Mouse (Mus musculus): ENCODE results near the gene Ccdc102a. TPM values are rescaled to one million over a fixed set of nuclear protein-coding genes. Genes with fewer than 3 reads are reported as not detected.

Gene Ccdc102a
- polyA plus RNA-seq, 1 experiment from 2014 or later: 30.8 TPM

- Histone ChIP-seq H3K27me3 (no peaks in the 10 kb centered on the region), H3K36me3 (no peaks in the 10 kb centered on the region), H3K9me3 (replicated peaks) (no peaks in the 10 kb centered on the region), H3K4me3 (no peak overlapping the region), H3K4me1 (0 out of 2 replicates have a peak, but pooled peaks cover 5% of the 10 kb centered on the region), H3K4me2 (replicated peaks) (no peak overlapping the region), H3K27ac (no peak overlapping the region), H3K9ac (no peak overlapping the region)
- WGBS: 14% methylated on average over 4 of the region's 4 CpGs
- peak; percentile 81 for ATAC-seq (ENCODE audit: low FRiP score)
Observed at GRCm38 (mm10) chr8:94950046-94950445, 32.1 kb upstream of the Ccdc102a start.

- Histone ChIP-seq H3K27me3 (no peaks in the 10 kb centered on the region), H3K4me1 (0 out of 2 replicates have a peak, but pooled peaks cover 5% of the 10 kb centered on the region), H3K27ac (no peak overlapping the region), H3K4me3 (no peak overlapping the region), H3K9ac (no peak overlapping the region), H3K36me3 (no peaks in the 10 kb centered on the region), H3K4me2 (replicated peaks) (no peak overlapping the region), H3K9me3 (replicated peaks) (no peaks in the 10 kb centered on the region)
- WGBS: 95% methylated on average over 4 of the region's 4 CpGs
- no peak for ATAC-seq (ENCODE audit: low FRiP score)
Observed at GRCm38 (mm10) chr8:94949010-94949409, 31.1 kb upstream of the Ccdc102a start.

- no peak overlapping the region for H3K9ac ChIP-seq
- no peaks in the 10 kb centered on the region for H3K9me3 ChIP-seq (replicated peaks)
- H3K4me1 ChIP-seq: 0 out of 2 replicates have a peak, but pooled peaks cover 9% of the 10 kb centered on the region
- H3K27me3 ChIP-seq: no peaks in the 10 kb centered on the region
- no peak for ATAC-seq (ENCODE audit: low FRiP score)
- no peaks in the 10 kb centered on the region for H3K36me3 ChIP-seq
- H3K27ac ChIP-seq: no peak overlapping the region
- no peak overlapping the region for H3K4me3 ChIP-seq
- 85% methylated on average over 4 of the region's 4 CpGs for WGBS
- H3K4me2 ChIP-seq (replicated peaks): no peak overlapping the region
Observed at GRCm38 (mm10) chr8:94948421-94948820, 30.5 kb upstream of the Ccdc102a start.

- H3K27ac ChIP-seq: no peak overlapping the region
- no peak overlapping the region for H3K4me2 ChIP-seq (replicated peaks)
- H3K36me3 ChIP-seq: no peaks in the 10 kb centered on the region
- H3K9me3 ChIP-seq (replicated peaks): no peaks in the 10 kb centered on the region
- H3K4me3 ChIP-seq: no peak overlapping the region
- H3K9ac ChIP-seq: no peak overlapping the region
- no peak for ATAC-seq (ENCODE audit: low FRiP score)
- H3K27me3 ChIP-seq: no peaks in the 10 kb centered on the region
- 53% methylated on average over 6 of the region's 6 CpGs for WGBS
- 0 out of 2 replicates have a peak, but pooled peaks cover 9% of the 10 kb centered on the region for H3K4me1 ChIP-seq
Observed at GRCm38 (mm10) chr8:94945185-94945584, 27.3 kb upstream of the Ccdc102a start.

GRCm38 (mm10) chr8:94942566-94942965 lies 24.7 kb upstream of the Ccdc102a start:
- 0 out of 2 replicates have a peak, but pooled peaks have one; percentile 39 for ATAC-seq (ENCODE audit: low FRiP score)
- H3K27ac ChIP-seq: no peak overlapping the region
- H3K4me1 ChIP-seq: 0 out of 2 replicates have a peak, but pooled peaks cover 9% of the 10 kb centered on the region
- no peak overlapping the region for H3K4me2 ChIP-seq (replicated peaks)
- H3K27me3 ChIP-seq: no peaks in the 10 kb centered on the region
- H3K36me3 ChIP-seq: no peaks in the 10 kb centered on the region
- H3K9ac ChIP-seq: no peak overlapping the region
- H3K4me3 ChIP-seq: no peak overlapping the region
- H3K9me3 ChIP-seq (replicated peaks): no peaks in the 10 kb centered on the region
- 8% methylated on average over 6 of the region's 6 CpGs for WGBS

- Histone ChIP-seq H3K4me1 (no peaks in the 10 kb centered on the region), H3K27ac (no peak overlapping the region), H3K36me3 (no peaks in the 10 kb centered on the region), H3K4me3 (no peak overlapping the region), H3K9ac (no peak overlapping the region), H3K4me2 (replicated peaks) (no peak overlapping the region), H3K27me3 (no peaks in the 10 kb centered on the region; the same call in 1 of the 2 replicates), H3K9me3 (replicated peaks) (no peaks in the 10 kb centered on the region)
- WGBS: 82% methylated on average over 3 of the region's 3 CpGs
- no peak for ATAC-seq (ENCODE audit: low FRiP score)
Observed at GRCm38 (mm10) chr8:94935172-94935571, 17.3 kb upstream of the Ccdc102a start.

- Histone ChIP-seq H3K4me2 (replicated peaks) (no peak overlapping the region), H3K4me1 (no peaks in the 10 kb centered on the region), H3K9me3 (replicated peaks) (no peaks in the 10 kb centered on the region), H3K27ac (no peak overlapping the region), H3K4me3 (no peak overlapping the region), H3K9ac (no peak overlapping the region), H3K27me3 (no peaks in the 10 kb centered on the region; the same call in 1 of the 2 replicates), H3K36me3 (no peaks in the 10 kb centered on the region)
- ATAC-seq (ENCODE audit: low FRiP score): no peak
- WGBS: 72% methylated on average over 5 of the region's 5 CpGs
Observed at GRCm38 (mm10) chr8:94933918-94934317, 16.0 kb upstream of the Ccdc102a start.

GRCm38 (mm10) chr8:94928227-94928626 lies 10.3 kb upstream of the Ccdc102a start:
- Histone ChIP-seq H3K27ac (no peak overlapping the region), H3K9me3 (replicated peaks) (no peaks in the 10 kb centered on the region), H3K4me2 (replicated peaks) (no peak overlapping the region), H3K4me3 (no peak overlapping the region), H3K4me1 (no peaks in the 10 kb centered on the region), H3K9ac (no peak overlapping the region), H3K27me3 (no peaks in the 10 kb centered on the region), H3K36me3 (no peaks in the 10 kb centered on the region)
- 82% methylated on average over 3 of the region's 3 CpGs for WGBS
- ATAC-seq (ENCODE audit: low FRiP score): no peak

- no peaks in the 10 kb centered on the region for H3K36me3 ChIP-seq
- no peak within 1 kb of the TSS for H3K4me2 ChIP-seq (replicated peaks)
- ATAC-seq (ENCODE audit: low FRiP score): no peak
- H3K9ac ChIP-seq: no peak within 1 kb of the TSS
- no peak within 1 kb of the TSS for H3K4me3 ChIP-seq
- H3K4me1 ChIP-seq: peaks cover 7% of the 10 kb centered on the region; the same call in 1 of the 2 replicates
- 0 out of 2 replicates have a peak, but pooled peaks cover 10% of the 10 kb centered on the region for H3K27me3 ChIP-seq
- H3K27ac ChIP-seq: no peak within 1 kb of the TSS
- whole genome bisulfite sequencing: 48% methylated on average over 8 of the region's 8 CpGs
- H3K9me3 ChIP-seq (replicated peaks): no peaks in the 10 kb centered on the region
Observed at GRCm38 (mm10) chr8:94923405-94923804, 5.5 kb upstream of the Ccdc102a start, which contains the start of gene Adgrg5. Gene Adgrg5, plus strand, starts transcription at chr8:94923694.

GRCm38 (mm10) chr8:94922602-94923001 lies 4.7 kb upstream of the Ccdc102a start:
- Histone ChIP-seq H3K4me1 (peaks cover 15% of the 10 kb centered on the region), H3K4me3 (no peak overlapping the region), H3K27me3 (peaks cover 18% of the 10 kb centered on the region; the same call in 1 of the 2 replicates), H3K9me3 (replicated peaks) (no peaks in the 10 kb centered on the region), H3K4me2 (replicated peaks) (no peak overlapping the region), H3K36me3 (no peaks in the 10 kb centered on the region), H3K9ac (no peak overlapping the region), H3K27ac (no peak overlapping the region)
- 26% methylated on average over 8 of the region's 8 CpGs for WGBS
- ATAC-seq (ENCODE audit: low FRiP score): no peak

- peaks cover 18% of the 10 kb centered on the region for H3K4me1 ChIP-seq
- H3K4me3 ChIP-seq: no peak overlapping the region
- H3K36me3 ChIP-seq: no peaks in the 10 kb centered on the region
- H3K27ac ChIP-seq: no peak overlapping the region
- no peak overlapping the region for H3K9ac ChIP-seq
- peaks cover 20% of the 10 kb centered on the region; the same call in 1 of the 2 replicates for H3K27me3 ChIP-seq
- no peak for ATAC-seq (ENCODE audit: low FRiP score)
- H3K4me2 ChIP-seq (replicated peaks): no peak overlapping the region
- WGBS: 65% methylated on average over 6 of the region's 6 CpGs
- no peaks in the 10 kb centered on the region for H3K9me3 ChIP-seq (replicated peaks)
Observed at GRCm38 (mm10) chr8:94922176-94922575, 4.3 kb upstream of the Ccdc102a start.

- ATAC-seq (ENCODE audit: low FRiP score): no peak
- H3K4me1 ChIP-seq: peaks cover 44% of the 10 kb centered on the region
- no peaks in the 10 kb centered on the region for H3K9me3 ChIP-seq (replicated peaks)
- H3K4me2 ChIP-seq (replicated peaks): no peak overlapping the region
- no peak overlapping the region for H3K4me3 ChIP-seq
- peaks cover 28% of the 10 kb centered on the region for H3K27me3 ChIP-seq
- no peaks in the 10 kb centered on the region for H3K36me3 ChIP-seq
- no peak overlapping the region for H3K27ac ChIP-seq
- H3K9ac ChIP-seq: no peak overlapping the region
Observed at GRCm38 (mm10) chr8:94919256-94919655, 1.4 kb upstream of the Ccdc102a start.

GRCm38 (mm10) chr8:94917352-94917751 lies 546 bp downstream of the Ccdc102a start:
- peak overlapping the region; percentile 37; the same call in 1 of the 2 replicates for H3K27ac ChIP-seq

More at GRCm38 (mm10) chr8:94917352-94917751, 546 bp downstream of the Ccdc102a start:
- under 1% methylated on average over 25 of the region's 27 CpGs for WGBS
- peak overlapping the region; percentile 82 for H3K4me2 ChIP-seq (replicated peaks)
- H3K9ac ChIP-seq: peak overlapping the region; percentile 71
- H3K9me3 ChIP-seq (replicated peaks): no peaks in the 10 kb centered on the region
- H3K4me1 ChIP-seq: peaks cover 54% of the 10 kb centered on the region
- ATAC-seq (ENCODE audit: low FRiP score): peak; percentile 88
- no peaks in the 10 kb centered on the region for H3K36me3 ChIP-seq
- peaks cover 47% of the 10 kb centered on the region for H3K27me3 ChIP-seq
- peak overlapping the region; percentile 68 for H3K4me3 ChIP-seq

Measured in hindbrain, embryonic 12.5 days (tissue).